Mouse (Mus musculus) MEL (cell line): Measurements from ENCODE around the gene Cstf1. TPM values are rescaled to one million over a fixed set of nuclear protein-coding genes. Genes with fewer than 3 reads are reported as not detected.

ENCODE experiments used
- DNase-seq: peaks from one replicate; pipeline ENCODE4 v3.0.0; 2011; ENCODE audit warnings: low read depth, low spot score
- H3K27ac ChIP-seq: 2 replicates; pipeline ENCODE4 v1.5.1; 2012; ENCODE audit warnings: low read depth, mild to moderate bottlenecking, control low read depth, low read length, moderate library complexity; ENCODE audit not compliant: control insufficient read depth
- H3K27me3 ChIP-seq, 2 experiments: fragments of 150-350 bp in 1 of 2; sonication (generic) in 1 of 2; 2 replicates each; pipeline ENCODE4 v1.6.1; 2012; ENCODE audit warnings: low read length in 2 of 2, mild to moderate bottlenecking in 2 of 2, improper control_type of control experiment in 1 of 2, moderate library complexity in 1 of 2; ENCODE audit not compliant: insufficient read depth in 2 of 2, control insufficient read depth in 1 of 2
- H3K36me3 ChIP-seq, 2 experiments: 2 replicates each; pipeline ENCODE4 v1.6.1; 2012 to 2014; ENCODE audit warnings: low read length in 2 of 2, improper control_type of control experiment in 1 of 2, inconsistent platforms in 1 of 2, mild to moderate bottlenecking in 1 of 2; ENCODE audit not compliant: insufficient read depth in 2 of 2, control insufficient read depth in 1 of 2
- H3K4me1 ChIP-seq, 2 experiments: fragments of 150-350 bp in 1 of 2; sonication (generic) in 1 of 2; 2 replicates each; pipeline ENCODE4 v1.6.1; 2012; ENCODE audit warnings: low read length in 2 of 2, improper control_type of control experiment in 1 of 2, mild to moderate bottlenecking in 1 of 2; ENCODE audit not compliant: insufficient read depth in 2 of 2, control insufficient read depth in 1 of 2
- H3K4me3 ChIP-seq, 2 experiments: fragments of 150-350 bp in 1 of 2; sonication (generic) in 1 of 2; 2 replicates each; pipeline ENCODE4 v1.5.1; 2012; ENCODE audit warnings: low read depth in 2 of 2, low read length in 2 of 2, mild to moderate bottlenecking in 2 of 2, moderate library complexity in 2 of 2, control low read depth in 1 of 2, improper control_type of control experiment in 1 of 2; ENCODE audit not compliant: control insufficient read depth in 1 of 2, insufficient read depth in 1 of 2
- H3K79me2 ChIP-seq: 2 replicates; pipeline ENCODE4 v1.6.1; 2012; ENCODE audit warnings: mild to moderate bottlenecking, low read length, moderate library complexity; ENCODE audit not compliant: control insufficient read depth, poor library complexity, insufficient read depth
- H3K9ac ChIP-seq: 2 replicates; pipeline ENCODE4 v1.6.1; 2012; ENCODE audit warnings: low read depth, mild to moderate bottlenecking, control low read depth, low read length, moderate library complexity; ENCODE audit not compliant: control insufficient read depth, poor library complexity, severe bottlenecking
- H3K9me3 ChIP-seq: fragments of 150-350 bp; sonication (generic); replicated peaks from 2 replicates; pipeline ENCODE4 v1.6.1; 2012; ENCODE audit warnings: mild to moderate bottlenecking, low read length, improper control_type of control experiment, moderate library complexity; ENCODE audit not compliant: insufficient read depth
- BHLHE40 ChIP-seq: IDR thresholded peaks from 2 replicates; pipeline ENCODE4 v1.6.1; 2012; ENCODE audit warnings: low read depth, mild to moderate bottlenecking, inconsistent platforms, low read length, improper control_type of control experiment, borderline replicate concordance
- CTCF ChIP-seq, 3 experiments: IDR thresholded peaks in 2 of 3; conservative IDR thresholded peaks in 1 of 3; 2 replicates each; pipeline ENCODE4 v1.5.1; 2011 to 2012; ENCODE audit warnings: low read length in 3 of 3, low read depth in 2 of 3, mild to moderate bottlenecking in 2 of 3, improper control_type of control experiment in 1 of 3, inconsistent platforms in 1 of 3, mixed read lengths in 1 of 3, moderate library complexity in 1 of 3; ENCODE audit not compliant: control insufficient read depth in 1 of 3, insufficient read depth in 1 of 3, poor library complexity in 1 of 3, severe bottlenecking in 1 of 3
- MAZ ChIP-seq: IDR thresholded peaks from 2 replicates; pipeline ENCODE4 v1.6.1; 2012; ENCODE audit warnings: low read depth, mild to moderate bottlenecking, inconsistent platforms, low read length, improper control_type of control experiment
- MEF2A ChIP-seq: IDR thresholded peaks from 2 replicates; pipeline ENCODE4 v1.6.1; 2014; ENCODE audit warnings: low read depth, mild to moderate bottlenecking, inconsistent platforms, low read length, improper control_type of control experiment; ENCODE audit not compliant: poor library complexity, insufficient replicate concordance, severe bottlenecking; ENCODE audit errors: extremely low read depth
- MYB ChIP-seq: IDR thresholded peaks from 2 replicates; pipeline ENCODE4 v1.6.1; 2011; ENCODE audit warnings: mild to moderate bottlenecking, low read depth, low read length, improper control_type of control experiment
- MYC ChIP-seq: IDR thresholded peaks from 2 replicates; pipeline ENCODE4 v1.6.1; 2011; ENCODE audit warnings: low read depth, mild to moderate bottlenecking, low read length, improper control_type of control experiment, moderate library complexity
- NRF1 ChIP-seq: IDR thresholded peaks from 2 replicates; pipeline ENCODE4 v1.6.1; 2014; ENCODE audit warnings: low read depth, mild to moderate bottlenecking, inconsistent platforms, low read length, improper control_type of control experiment, moderate library complexity; ENCODE audit not compliant: poor library complexity, insufficient read depth, severe bottlenecking
- POLR2A ChIP-seq, 2 experiments: IDR thresholded peaks; 2 replicates each; pipeline ENCODE4 v1.6.1; 2011 to 2012; ENCODE audit warnings: low read length in 2 of 2, mild to moderate bottlenecking in 2 of 2, control low read depth in 1 of 2, improper control_type of control experiment in 1 of 2, low read depth in 1 of 2, moderate library complexity in 1 of 2; ENCODE audit not compliant: control insufficient read depth in 1 of 2, insufficient read depth in 1 of 2, poor library complexity in 1 of 2
- POLR2AphosphoS2 ChIP-seq: IDR thresholded peaks from 2 replicates; pipeline ENCODE4 v1.6.1; 2011; ENCODE audit warnings: low read length, improper control_type of control experiment
- SMC3 ChIP-seq: IDR thresholded peaks from 2 replicates; pipeline ENCODE4 v1.6.1; 2011; ENCODE audit warnings: low read depth, low read length, improper control_type of control experiment
- TAL1 ChIP-seq: IDR thresholded peaks from 2 replicates; pipeline ENCODE4 v1.6.1; 2012; ENCODE audit warnings: mild to moderate bottlenecking, inconsistent platforms, low read length, moderate library complexity, mixed read lengths
- TBP ChIP-seq: IDR thresholded peaks from 2 replicates; pipeline ENCODE4 v1.8.0; 2011; ENCODE audit warnings: low read depth, low read length, improper control_type of control experiment
- USF1 ChIP-seq: IDR thresholded peaks from 2 replicates; pipeline ENCODE4 v1.6.1; 2014; ENCODE audit warnings: low read depth, mild to moderate bottlenecking, inconsistent platforms, low read length, improper control_type of control experiment, moderate library complexity
- USF2 ChIP-seq, 2 experiments: IDR thresholded peaks; 2 replicates each; pipeline ENCODE4 v1.6.1; 2011 to 2012; ENCODE audit warnings: improper control_type of control experiment in 2 of 2, low read length in 2 of 2, borderline replicate concordance in 1 of 2, inconsistent platforms in 1 of 2, low read depth in 1 of 2, mild to moderate bottlenecking in 1 of 2; ENCODE audit not compliant: insufficient read depth in 1 of 2
- polyA plus RNA-seq, 2 experiments: library from polyadenylated mRNA; stranded (reverse) in 1 of 2; unstranded in 1 of 2; fragments of >175 nt in 1 of 2; fragments of >200 nt in 1 of 2; gene quantifications; 2 replicates each; pipeline versions ENCODE4 v1.2.1 to v1.2.4; 2012; ENCODE audit warnings: low replicate concordance in 2 of 2, low read depth in 1 of 2; ENCODE audit not compliant: insufficient read length in 2 of 2, insufficient read depth in 1 of 2, missing spikeins in 1 of 2
- total RNA-seq: library from RNA; depleted of rRNA; stranded (reverse); fragments of 300-350 nt; gene quantifications from 2 replicates; pipeline ENCODE4 v1.2.3, GENCODE M21; 2012

Gene Cstf1
- total and polyA plus RNA-seq, 3 experiments: 66.9 to 105 (median 77.4) TPM

- no peak for TF ChIP-seq MYB
- no peak for TF ChIP-seq USF2 (IDR thresholded peaks at IDR 0.05; ENCODE audit: borderline replicate concordance in 1 of 2, insufficient read depth in 1 of 2, low read depth in 1 of 2, low read length in 2 of 2)
- TF ChIP-seq TBP: no peak
- no peak for TF ChIP-seq MYC
- no peak for TF ChIP-seq MEF2A
- Histone ChIP-seq H3K27me3 (no peaks in the 10 kb centered on the region), H3K4me1 (no peaks in the 10 kb centered on the region), H3K4me3 (no peak overlapping the region), H3K9ac (no peak overlapping the region), H3K36me3 (peaks cover 0 to 9% of the 10 kb centered on the region in 2 experiments; a peak in 2 of 4 replicates), H3K27ac (no peak overlapping the region), H3K9me3 (no peaks in the 10 kb centered on the region), H3K79me2 (no peaks in the 10 kb centered on the region; the same call in 1 of the 2 replicates)
- no peak for DNase-seq
These were observed 10.0 kb downstream of the Cstf1 start for GRCm38 (mm10) chr2:172380513-172380912.

GRCm38 (mm10) chr2:172381341-172381740 is 10.9 kb downstream of the Cstf1 start:
- Histone ChIP-seq H3K27me3 (no peaks in the 10 kb centered on the region), H3K9me3 (no peaks in the 10 kb centered on the region), H3K79me2 (no peaks in the 10 kb centered on the region; the same call in 1 of the 2 replicates), H3K27ac (no peak overlapping the region), H3K9ac (no peak overlapping the region), H3K4me1 (no peaks in the 10 kb centered on the region), H3K4me3 (no peak overlapping the region)
- TF ChIP-seq TAL1: no peak
- no peak for TF ChIP-seq CTCF (IDR thresholded peaks at IDR 0.05 in 2 of 3, conservative IDR thresholded peaks at IDR 0.05 in 1 of 3; ENCODE audit: control insufficient read depth in 1 of 3, insufficient read depth in 1 of 3, low read depth in 2 of 3, low read length in 3 of 3, poor library complexity in 1 of 3, severe bottlenecking in 1 of 3)
- TF ChIP-seq SMC3: no peak
- TF ChIP-seq USF1: no peak
- TF ChIP-seq NRF1: no peak
- no peak for TF ChIP-seq POLR2AphosphoS2
- TF ChIP-seq, all 39 proteins: peak for 0
- H3K36me3 ChIP-seq: peaks cover 0 to 9% of the 10 kb centered on the region in 2 experiments; a peak in 2 of 4 replicates
- no peak for DNase-seq

- DNase-seq: no peak
- H3K27me3 ChIP-seq: no peaks in the 10 kb centered on the region
- no peaks in the 10 kb centered on the region; the same call in 1 of the 2 replicates for H3K79me2 ChIP-seq
- H3K27ac ChIP-seq: no peak overlapping the region
- H3K4me1 ChIP-seq: no peaks in the 10 kb centered on the region
- no peaks in the 10 kb centered on the region for H3K9me3 ChIP-seq
- H3K4me3 ChIP-seq: no peak overlapping the region
- H3K36me3 ChIP-seq: peaks cover 0 to 9% of the 10 kb centered on the region in 2 experiments; a peak in 2 of 4 replicates
- no peak overlapping the region for H3K9ac ChIP-seq
- TF ChIP-seq MAZ (no peak), TBP (no peak), POLR2A (IDR thresholded peaks at IDR 0.05; ENCODE audit: control insufficient read depth in 1 of 2, insufficient read depth in 1 of 2, low read depth in 1 of 2, low read length in 2 of 2, poor library complexity in 1 of 2) (0 out of 4 replicates have a peak, but pooled peaks of 1 of the 2 experiments have one; percentile 6), BHLHE40 (no peak)
These were observed 11.4 kb downstream of the Cstf1 start for GRCm38 (mm10) chr2:172381898-172382297.
